Mouse (Mus musculus) c-Kit-negative CD71-positive TER-119-positive erythroid progenitor cells, embryonic 14.5 days (primary cell): ENCODE results near the gene Wfikkn1.
A peak's percentile ranks its signal among the peaks of the same experiment; 100 is the strongest.

Experiments
- DNase-seq: peaks from one replicate; pipeline ENCODE4 v3.0.0-alpha.2; 2013; ENCODE audit warnings: low read depth, low spot score

Gene Wfikkn1

DNA sequence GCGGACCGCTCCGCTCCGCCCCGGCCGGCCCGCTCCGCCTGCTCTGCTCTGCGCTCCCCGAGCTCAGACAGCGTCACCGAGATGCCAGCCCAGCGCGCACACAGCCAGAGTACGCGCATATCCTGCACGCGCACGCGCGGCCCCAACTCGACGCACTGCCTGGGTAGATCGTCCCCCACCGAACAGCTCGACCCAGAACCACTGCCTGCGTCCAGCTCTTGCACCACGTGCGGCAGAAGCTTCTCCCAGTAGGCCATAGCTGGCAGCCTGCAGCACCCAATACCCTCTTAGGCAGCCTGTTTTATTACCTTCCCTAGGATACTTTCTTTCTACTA lies 43.6 kb downstream of the Wfikkn1 start, which contains the start of gene Rhbdl1:
Rhbdl1 (minus strand) TSS at position 220 of the 335 bp plus-strand sequence.
- no peak for DNase-seq

DNA sequence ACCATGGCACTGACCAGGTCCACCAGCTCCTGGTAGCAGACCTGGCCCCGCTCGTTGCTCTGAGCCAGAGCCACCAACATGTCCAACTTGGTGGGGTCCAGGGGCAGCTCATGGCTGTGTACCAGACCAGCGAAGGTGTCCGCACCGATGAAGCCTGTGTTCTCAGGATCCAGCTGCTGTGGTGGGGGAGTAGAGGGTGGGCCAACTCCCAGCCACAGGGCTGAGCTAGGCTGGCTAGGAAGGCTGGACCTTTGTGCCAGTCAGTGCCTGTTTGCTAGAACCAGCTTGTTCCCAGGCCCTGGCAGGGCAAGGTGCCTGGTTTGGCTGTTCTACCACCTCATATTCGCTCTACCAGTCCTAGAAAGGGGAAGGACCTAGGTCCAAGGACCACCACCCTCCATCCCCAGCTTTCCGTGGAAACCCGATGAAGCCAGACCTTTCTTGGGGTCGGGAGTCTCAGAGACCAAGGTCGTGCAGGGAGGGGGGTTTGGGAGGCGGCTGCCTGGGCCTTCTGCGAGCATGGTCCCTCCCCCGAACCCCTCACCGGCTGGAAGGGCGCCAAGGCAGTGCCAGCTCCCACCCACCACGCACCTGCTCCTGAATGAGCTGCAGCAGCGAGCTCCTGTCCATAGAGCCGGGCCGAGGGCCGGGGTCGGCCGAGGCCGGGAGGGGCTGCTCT lies 44.1 kb downstream of the Wfikkn1 start:
- DNase-seq, result no peak

DNA sequence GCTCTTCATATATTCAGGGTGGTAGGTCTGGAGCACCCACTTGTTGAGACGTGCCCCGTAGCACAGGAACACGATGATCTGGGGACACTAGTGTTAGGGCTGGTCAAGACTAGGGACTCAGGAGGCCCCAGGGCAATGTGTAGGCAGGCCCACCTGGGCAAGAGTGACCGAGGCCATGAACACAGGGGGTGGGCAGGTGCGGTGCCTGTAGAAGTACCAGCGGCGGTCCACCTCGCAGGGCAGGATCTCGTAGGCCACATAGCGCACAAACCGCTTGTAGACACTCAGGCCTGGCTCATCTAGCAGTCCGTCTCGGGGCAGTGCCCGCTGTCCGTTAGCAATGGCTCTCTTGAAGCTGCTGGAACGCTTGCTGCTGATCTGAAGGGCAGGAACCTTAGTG lies 44.8 kb downstream of the Wfikkn1 start:
- no peak for DNase-seq

- DNase-seq, result no peak
These were observed 45.4 kb downstream of the Wfikkn1 start for GRCm38 (mm10) chr17:25835301-25835700.

- no peak for DNase-seq
These were observed 45.9 kb downstream of the Wfikkn1 start for GRCm38 (mm10) chr17:25834595-25835222.

GRCm38 (mm10) chr17:25833961-25834594 lies 46.6 kb downstream of the Wfikkn1 start:
- no peak for DNase-seq

GRCm38 (mm10) chr17:25833291-25833663 lies 47.4 kb downstream of the Wfikkn1 start, which contains the start of gene Stub1:
Gene Stub1 (minus strand): TSS chr17:25833404.
- peak; percentile 57 for DNase-seq

- DNase-seq, result peak; percentile 98
These were observed 48.0 kb downstream of the Wfikkn1 start for GRCm38 (mm10) chr17:25832436-25833290.

DNA sequence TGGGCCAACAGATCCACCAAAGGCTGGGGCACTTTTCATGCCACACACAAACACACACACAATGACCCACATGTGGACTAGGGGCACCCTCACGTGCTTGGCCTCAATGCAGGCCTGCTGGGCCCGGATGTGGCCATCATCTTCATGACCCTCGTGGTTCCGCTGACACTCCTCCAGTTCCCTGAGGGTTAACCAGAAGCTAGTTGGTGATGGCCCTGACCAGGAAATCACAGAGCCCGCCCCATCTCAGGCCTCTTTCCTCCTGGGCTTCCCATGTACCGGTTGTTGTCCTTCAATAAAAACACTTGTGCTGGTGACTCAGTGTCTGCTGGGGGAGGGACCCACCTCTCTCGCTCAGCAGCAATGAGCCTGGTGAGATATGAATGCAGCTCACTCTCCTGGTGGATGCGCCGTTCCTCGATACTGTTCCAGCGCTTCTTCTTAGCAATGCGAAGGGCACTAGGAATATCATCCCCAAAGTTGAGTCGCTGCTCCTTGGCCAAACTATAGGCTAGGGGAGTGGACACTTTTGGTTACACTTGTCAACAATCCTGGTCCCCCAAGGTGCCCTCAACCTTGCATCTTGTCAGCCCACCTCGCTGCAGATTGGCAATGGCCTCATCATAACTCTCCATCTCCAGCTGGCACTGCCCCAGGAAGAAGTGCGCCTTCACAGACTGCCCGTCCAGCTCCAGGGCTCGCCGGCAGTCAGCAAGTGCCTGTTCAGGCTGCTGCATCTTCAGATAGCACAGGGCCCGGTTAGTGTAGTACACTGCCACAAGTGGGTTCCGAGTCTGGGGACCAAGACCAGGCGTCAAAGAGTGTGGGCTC lies 49.0 kb downstream of the Wfikkn1 start:
- no peak for DNase-seq

DNA sequence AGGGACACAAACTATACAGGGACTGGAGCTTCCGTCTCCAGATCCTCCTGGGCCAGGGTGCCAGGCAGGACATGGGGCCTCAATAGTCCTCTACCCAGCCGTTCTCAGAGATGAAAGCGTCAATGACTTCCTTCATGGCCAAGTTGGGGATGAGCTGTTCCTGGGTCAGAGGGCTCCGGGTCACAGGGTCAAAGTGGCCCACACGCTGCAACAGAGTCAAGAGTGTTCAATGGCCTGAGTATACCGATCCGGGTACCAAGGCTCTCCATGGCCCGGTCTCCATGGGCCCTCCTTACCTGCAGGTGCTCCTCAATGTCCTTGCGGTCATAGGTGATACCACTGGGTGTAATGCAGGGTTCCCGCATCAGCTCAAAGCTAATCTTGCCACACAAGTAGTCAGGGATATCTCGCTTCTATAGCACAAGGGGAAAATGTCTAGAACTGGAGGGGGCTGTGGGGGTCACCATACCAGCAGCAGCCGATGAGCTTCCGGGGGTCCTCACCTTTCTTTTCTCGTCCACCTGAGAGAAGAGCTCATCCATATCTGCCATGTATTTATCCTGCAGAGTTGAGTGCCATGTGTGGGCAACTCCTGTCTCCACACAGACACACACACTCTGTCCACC lies 49.7 kb downstream of the Wfikkn1 start:
- DNase-seq, result no peak

- no peak for DNase-seq
These were observed 50.4 kb downstream of the Wfikkn1 start for GRCm38 (mm10) chr17:25830200-25830753.

GRCm38 (mm10) chr17:25829558-25830017 lies 51.1 kb downstream of the Wfikkn1 start:
- no peak for DNase-seq

- DNase-seq, result peak; percentile 48
These were observed 51.7 kb downstream of the Wfikkn1 start, which contains the start of gene Jmjd8 for GRCm38 (mm10) chr17:25828712-25829557. Gene Jmjd8 (plus strand): TSS chr17:25828867.

GRCm38 (mm10) chr17:25828223-25828594 lies 52.4 kb downstream of the Wfikkn1 start:
- no peak for DNase-seq
